Mouse (Mus musculus) layer of hippocampus, adult 2 months (tissue): ENCODE data around the gene Mtus2. TPM values are rescaled to one million over a fixed set of nuclear protein-coding genes. Genes with fewer than 3 reads are reported as not detected.

ENCODE experiments used
- DNase-seq, 2 experiments: peaks; one replicate each; pipeline ENCODE4 v3.0.0; 2022; ENCODE audit warnings: low spot score in 2 of 2
- H3K27ac ChIP-seq: fragments of 200-600 bp; 2 replicates; pipeline ENCODE4 v1.8.1; 2022
- H3K4me3 ChIP-seq: fragments of 200-600 bp; 2 replicates; pipeline ENCODE4 v1.8.1; 2022; ENCODE audit warnings: mild to moderate bottlenecking
- CTCF ChIP-seq: fragments of 200-600 bp; conservative IDR thresholded peaks from 2 replicates; pipeline ENCODE4 v1.8.1; 2022; ENCODE audit warnings: antibody characterized with exemption, mild to moderate bottlenecking, moderate library complexity
- total RNA-seq, 2 experiments: library from RNA; stranded (reverse); gene quantifications; 2 replicates each; pipeline ENCODE4 v1.2.3; 2021

Mtus2 gene
- total RNA-seq, 2 experiments from 2014 or later, result 32.5 to 36.0 TPM

DNA sequence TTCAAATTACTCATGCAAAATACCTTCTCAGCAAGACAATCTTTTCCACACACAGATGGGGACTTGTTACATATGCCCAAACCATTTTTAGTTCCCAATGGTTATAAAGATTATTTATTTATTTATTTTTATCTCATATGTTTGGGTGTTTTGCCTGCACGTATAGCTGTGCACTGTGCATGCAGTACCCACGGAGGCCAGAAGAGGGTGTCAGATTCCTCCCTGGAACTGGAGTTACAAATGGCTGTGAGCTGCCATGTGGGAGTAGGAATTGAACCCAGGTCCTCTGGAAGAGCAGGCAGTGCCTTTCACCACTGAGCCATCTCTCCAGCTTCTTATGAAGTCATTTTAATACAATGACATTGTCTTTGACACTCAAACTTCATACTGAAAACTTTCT is 7.7 kb downstream of the Mtus2 start:
- DNase-seq, result no peak
- TF ChIP-seq CTCF, result peak; percentile 74
- Histone ChIP-seq H3K27ac (no peak overlapping the region), H3K4me3 (no peak overlapping the region)

DNA sequence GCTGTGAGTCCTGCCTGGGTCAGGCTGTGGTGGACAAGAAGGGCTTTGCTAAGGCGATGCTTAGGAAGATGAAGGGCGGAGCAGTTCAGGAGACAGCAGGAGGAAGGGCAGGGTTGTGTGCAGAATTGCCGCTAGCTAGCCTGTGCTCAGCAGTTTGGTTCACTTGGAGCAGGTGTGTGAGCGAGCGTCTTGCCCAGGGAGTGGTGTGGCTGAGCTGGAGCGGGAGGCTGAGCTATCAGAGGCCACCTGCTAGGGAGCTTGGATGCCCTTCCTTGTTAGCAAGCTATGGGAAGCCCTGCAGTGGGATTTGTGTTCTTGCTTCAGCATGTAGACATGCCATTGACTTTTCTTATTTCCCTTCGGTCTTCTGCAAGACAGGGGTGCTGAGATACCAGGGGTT is 9.5 kb downstream of the Mtus2 start:
- Histone ChIP-seq H3K4me3 (no peak overlapping the region), H3K27ac (no peak overlapping the region)
- no peak for TF ChIP-seq CTCF
- DNase-seq, result no peak

DNA sequence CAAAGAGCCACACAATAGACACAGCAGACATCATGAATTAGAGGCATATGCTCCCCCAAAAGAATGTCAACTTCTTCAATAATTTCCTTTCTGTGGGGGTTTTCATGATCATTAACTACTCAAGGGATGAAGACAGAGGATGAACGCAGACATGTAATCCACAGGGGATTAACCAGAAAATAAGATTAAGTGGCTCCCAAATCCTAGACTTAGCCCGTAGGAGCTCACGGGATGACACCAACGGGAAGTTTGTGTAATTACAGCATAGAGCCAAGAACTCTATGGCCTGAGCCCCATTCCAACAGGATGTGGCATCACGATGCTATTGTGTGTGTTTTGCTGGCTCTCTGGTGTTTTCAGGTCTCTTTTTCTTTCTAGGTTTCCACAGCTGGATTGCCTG is 12.4 kb downstream of the Mtus2 start:
- Histone ChIP-seq H3K27ac (no peak overlapping the region), H3K4me3 (no peak overlapping the region)
- TF ChIP-seq CTCF, result no peak
- no peak for DNase-seq

DNA sequence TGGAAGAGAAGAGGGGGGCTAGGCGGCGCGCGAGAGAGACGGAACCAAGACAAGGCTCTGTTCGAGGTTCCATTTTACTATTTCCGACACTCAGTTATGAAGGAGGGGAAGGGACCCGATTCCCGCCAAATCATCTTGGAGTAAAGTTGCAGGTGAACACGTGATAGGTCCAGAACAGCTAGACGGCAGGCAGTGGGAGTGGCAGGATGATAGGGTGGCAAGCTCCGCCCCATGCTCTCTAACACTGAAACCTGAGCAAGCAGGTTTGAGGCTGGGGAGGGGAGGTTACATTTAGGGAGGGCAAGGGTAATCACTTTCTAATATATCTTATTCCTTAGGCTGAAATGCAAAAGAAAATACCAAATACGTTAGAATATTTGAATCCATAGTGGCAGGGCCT is 18.9 kb downstream of the Mtus2 start:
- no peak for TF ChIP-seq CTCF
- DNase-seq, result no peak

DNA sequence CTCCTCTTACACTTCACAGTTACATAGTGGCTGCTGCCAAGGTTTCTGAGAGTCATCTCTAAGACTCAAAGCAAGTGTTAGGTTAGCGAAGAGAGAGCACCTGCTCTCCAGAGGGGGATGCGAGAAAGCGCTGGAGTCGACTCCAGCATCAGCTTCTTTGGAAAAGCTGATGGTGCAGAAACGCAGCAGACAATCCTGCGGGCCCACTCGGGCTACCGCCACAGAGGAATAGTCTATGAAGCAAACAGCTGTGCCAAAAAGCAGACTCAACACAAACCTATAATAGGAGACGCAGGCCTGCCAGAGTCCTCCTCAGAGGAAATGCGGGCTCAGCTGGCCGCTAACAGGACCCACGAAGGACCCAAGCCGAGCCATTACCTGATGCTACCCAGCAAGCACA is 23.5 kb downstream of the Mtus2 start:
- peak in 1 of 2 experiments; percentile 19 for DNase-seq
- Histone ChIP-seq H3K4me3 (no peak overlapping the region), H3K27ac (peak overlapping the region; percentile 18; the same call in 1 of the 2 replicates)
- no peak for TF ChIP-seq CTCF

More for the DNA sequence above, 18.9 kb downstream of the Mtus2 start:
- no peak overlapping the region for H3K4me3 ChIP-seq
- no peak overlapping the region for H3K27ac ChIP-seq

- TF ChIP-seq CTCF, result peak; percentile 53
- DNase-seq, result no peak
- no peak overlapping the region for H3K27ac ChIP-seq
- H3K4me3 ChIP-seq, result no peak overlapping the region
Observed at GRCm38 (mm10) chr5:147990289-147990688, 33.2 kb downstream of the Mtus2 start.

DNA sequence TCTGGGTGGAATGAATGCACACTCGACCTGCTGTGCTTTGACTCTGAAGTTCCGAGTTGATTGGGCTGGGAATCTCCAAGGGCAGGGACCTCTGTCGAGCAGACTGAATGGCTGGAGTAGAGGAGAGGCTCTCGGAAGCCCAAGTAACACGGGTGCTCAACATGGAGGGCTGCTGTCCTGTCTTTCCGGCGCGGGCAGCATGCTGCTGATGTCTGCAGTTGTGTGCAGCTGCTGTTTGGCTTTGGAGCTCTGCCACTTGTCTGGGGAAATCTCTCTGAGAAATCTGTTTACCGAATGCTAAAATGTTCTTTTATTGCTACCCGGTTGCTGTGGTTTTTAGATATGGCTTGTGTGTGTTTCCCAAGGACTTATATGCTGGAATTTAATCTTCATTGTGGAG is 33.7 kb downstream of the Mtus2 start:
- no peak overlapping the region for H3K4me3 ChIP-seq
- H3K27ac ChIP-seq, result no peak overlapping the region
- DNase-seq, result no peak
- no peak for TF ChIP-seq CTCF

GRCm38 (mm10) chr5:147992581-147993378 is 35.7 kb downstream of the Mtus2 start:
- H3K4me3 ChIP-seq, result no peak overlapping the region
- TF ChIP-seq CTCF, result no peak; the same call in 1 of the 2 replicates
- H3K27ac ChIP-seq, result no peak overlapping the region
- peak in 1 of 2 experiments; percentile 47 for DNase-seq

DNA sequence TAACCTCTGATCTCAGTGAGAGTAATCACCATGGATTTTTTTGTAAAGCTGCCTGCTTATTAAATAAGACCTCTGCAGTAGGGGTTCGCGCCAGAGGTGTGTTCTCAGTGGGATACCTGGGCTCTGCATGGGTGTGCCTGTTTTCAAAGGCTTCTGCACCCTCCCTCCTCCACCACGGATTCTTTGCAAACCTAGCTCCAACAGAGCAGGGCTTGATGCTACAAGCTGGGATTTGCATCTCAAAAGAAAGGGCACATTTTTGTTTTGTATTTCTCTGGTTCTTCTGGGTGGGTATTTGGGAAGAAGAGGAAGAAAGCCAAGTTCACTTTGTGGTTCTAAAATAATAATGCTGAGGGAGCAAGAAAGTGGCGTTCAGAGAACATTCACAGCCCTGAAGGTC is 48.1 kb downstream of the Mtus2 start:
- Histone ChIP-seq H3K27ac (no peak overlapping the region), H3K4me3 (no peak overlapping the region)
- DNase-seq, result no peak
- TF ChIP-seq CTCF, result no peak

DNA sequence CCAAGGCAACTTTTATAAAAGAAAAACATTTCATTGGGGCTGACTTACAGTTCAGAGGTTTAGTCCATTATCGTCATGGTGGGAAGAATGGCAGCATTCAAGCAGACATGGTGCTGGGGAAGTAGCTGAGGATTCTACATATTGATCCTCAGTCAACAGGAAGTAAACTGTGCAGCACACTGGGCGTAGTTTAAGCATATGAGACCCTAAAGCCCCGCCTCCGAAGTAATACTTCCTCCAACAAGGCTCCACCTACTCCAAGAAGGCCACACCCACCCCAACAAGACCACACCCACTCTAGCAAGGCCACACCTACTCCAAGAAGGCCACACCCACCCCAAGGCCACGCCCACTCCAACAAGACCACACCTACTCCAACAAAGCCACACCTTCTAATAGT is 55.0 kb downstream of the Mtus2 start:
- TF ChIP-seq CTCF, result no peak
- Histone ChIP-seq H3K27ac (no peak overlapping the region), H3K4me3 (no peak overlapping the region)
- DNase-seq, result no peak

DNA sequence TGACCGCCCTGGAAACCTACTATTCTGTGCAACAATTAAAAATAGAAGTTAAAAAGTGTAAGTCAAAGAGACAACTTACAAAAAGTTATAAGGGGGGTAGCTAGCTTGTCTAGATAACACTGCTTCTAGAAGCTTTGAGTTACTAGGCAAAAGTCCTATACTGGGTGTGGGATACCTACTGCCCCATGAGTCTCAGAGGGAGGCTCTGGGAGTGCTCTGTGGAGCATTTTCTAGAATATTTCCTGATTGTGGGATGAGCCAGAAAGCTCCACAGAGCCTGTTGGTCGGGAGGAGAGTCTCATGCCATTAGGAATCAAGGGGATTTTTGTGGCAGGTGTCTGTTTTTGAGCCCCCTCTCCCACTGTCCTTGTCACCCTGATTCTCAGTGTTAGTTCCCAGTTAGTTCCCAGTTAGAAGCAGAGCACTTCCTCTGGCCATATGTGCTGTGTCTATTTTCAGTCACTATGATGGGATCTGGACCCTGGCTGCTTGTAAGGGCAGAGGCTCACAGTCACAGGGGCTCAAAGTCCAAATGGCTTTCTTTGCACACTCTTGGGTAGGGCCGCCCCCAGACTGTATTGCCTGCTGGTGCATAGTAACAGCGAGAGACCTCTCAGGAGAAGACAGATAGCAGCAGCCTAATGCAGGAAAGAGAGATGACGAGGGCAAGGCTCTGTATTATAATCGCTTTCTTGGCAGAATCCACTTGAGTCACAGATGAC is 57.2 kb downstream of the Mtus2 start:
- DNase-seq, result no peak
- Histone ChIP-seq H3K27ac (no peak overlapping the region), H3K4me3 (no peak overlapping the region)
- TF ChIP-seq CTCF, result no peak

GRCm38 (mm10) chr5:148015383-148015782 is 58.3 kb downstream of the Mtus2 start:
- DNase-seq, result no peak
- no peak overlapping the region for H3K4me3 ChIP-seq
- TF ChIP-seq CTCF, result no peak

DNA sequence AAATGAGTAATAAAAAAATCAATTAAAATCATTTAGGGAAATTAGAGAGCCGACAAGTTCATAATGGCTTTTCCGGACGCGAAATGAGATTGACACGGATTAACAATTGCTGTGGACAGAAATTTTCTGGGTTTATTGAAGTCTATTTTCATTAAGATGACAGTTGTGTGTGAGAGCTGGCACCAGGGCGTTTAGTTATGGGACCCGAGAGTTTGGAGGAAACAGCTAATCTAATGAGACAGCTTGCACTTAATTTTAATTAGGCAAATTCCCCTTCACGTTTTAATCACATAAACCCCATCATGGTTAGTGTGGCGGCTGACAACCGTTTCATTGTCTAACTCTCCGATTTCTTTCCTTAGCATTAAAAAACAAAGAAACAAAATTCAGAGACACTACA is 60.3 kb downstream of the Mtus2 start:
- Histone ChIP-seq H3K27ac (no peak overlapping the region), H3K4me3 (no peak overlapping the region)
- no peak for DNase-seq
- TF ChIP-seq CTCF, result no peak

More at GRCm38 (mm10) chr5:148015383-148015782, 58.3 kb downstream of the Mtus2 start:
- peak overlapping the region; percentile 46; the same call in 1 of the 2 replicates for H3K27ac ChIP-seq

- TF ChIP-seq CTCF, result no peak
- H3K27ac ChIP-seq, result no peak overlapping the region
- no peak for DNase-seq
- no peak overlapping the region for H3K4me3 ChIP-seq
Observed at GRCm38 (mm10) chr5:148022784-148023183, 65.7 kb downstream of the Mtus2 start.
